Mouse (Mus musculus): ENCODE data around the gene Slc9a1. TPM values are rescaled to one million over a fixed set of nuclear protein-coding genes. Genes with fewer than 3 reads are reported as not detected.

The Slc9a1 gene
- polyA plus RNA-seq, 1 experiment from 2014 or later, result 5.8 TPM

GRCm38 (mm10) chr4:133344112-133344511 is 25.4 kb upstream of the Slc9a1 start:
- no peaks in the 10 kb centered on the region for H3K36me3 ChIP-seq (ENCODE audit: control insufficient read depth, insufficient read depth, low read length)
- no peak overlapping the region for H3K4me3 ChIP-seq (ENCODE audit: low read depth, low read length)
- peak; percentile 59 for DNase-seq (ENCODE audit: low spot score)
- no peaks in the 10 kb centered on the region for H3K4me1 ChIP-seq (replicated peaks; ENCODE audit: control insufficient read depth, insufficient read depth, low read length)
- H3K27me3 ChIP-seq (ENCODE audit: control insufficient read depth, insufficient read depth, low read length), result no peaks in the 10 kb centered on the region
- H3K9ac ChIP-seq (ENCODE audit: low read depth, low read length), result no peak overlapping the region
- H3K4me2 ChIP-seq (replicated peaks; ENCODE audit: low read depth, low read length), result no peak overlapping the region
- no peak for ATAC-seq (ENCODE audit: low FRiP score)
- 8% methylated on average over 4 of the region's 4 CpGs for WGBS
- H3K9me3 ChIP-seq (ENCODE audit: control insufficient read depth, low read length), result no peaks in the 10 kb centered on the region
- H3K27ac ChIP-seq (ENCODE audit: low read depth, low read length), result no peak overlapping the region

GRCm38 (mm10) chr4:133345702-133346101 is 23.8 kb upstream of the Slc9a1 start:
- DNase-seq (ENCODE audit: low spot score) (no peak), ATAC-seq (ENCODE audit: low FRiP score) (no peak)
- Histone ChIP-seq H3K36me3 (ENCODE audit: control insufficient read depth, insufficient read depth, low read length) (no peaks in the 10 kb centered on the region), H3K9ac (ENCODE audit: low read depth, low read length) (no peak overlapping the region), H3K9me3 (ENCODE audit: control insufficient read depth, low read length) (no peaks in the 10 kb centered on the region), H3K27me3 (ENCODE audit: control insufficient read depth, insufficient read depth, low read length) (no peaks in the 10 kb centered on the region), H3K27ac (ENCODE audit: low read depth, low read length) (no peak overlapping the region), H3K4me3 (ENCODE audit: low read depth, low read length) (no peak overlapping the region), H3K4me2 (replicated peaks; ENCODE audit: low read depth, low read length) (no peak overlapping the region), H3K4me1 (replicated peaks; ENCODE audit: control insufficient read depth, insufficient read depth, low read length) (no peaks in the 10 kb centered on the region)
- 89% methylated on average over 6 of the region's 6 CpGs for WGBS

GRCm38 (mm10) chr4:133346577-133346976 is 22.9 kb upstream of the Slc9a1 start:
- 86% methylated on average over 4 of the region's 4 CpGs for WGBS
- no peak overlapping the region for H3K9ac ChIP-seq (ENCODE audit: low read depth, low read length)
- ATAC-seq (ENCODE audit: low FRiP score) (no peak), DNase-seq (ENCODE audit: low spot score) (no peak)
- H3K4me1 ChIP-seq (replicated peaks; ENCODE audit: control insufficient read depth, insufficient read depth, low read length), result no peaks in the 10 kb centered on the region
- no peaks in the 10 kb centered on the region for H3K27me3 ChIP-seq (ENCODE audit: control insufficient read depth, insufficient read depth, low read length)
- H3K4me2 ChIP-seq (replicated peaks; ENCODE audit: low read depth, low read length), result no peak overlapping the region
- H3K27ac ChIP-seq (ENCODE audit: low read depth, low read length), result no peak overlapping the region
- no peaks in the 10 kb centered on the region for H3K36me3 ChIP-seq (ENCODE audit: control insufficient read depth, insufficient read depth, low read length)
- no peaks in the 10 kb centered on the region for H3K9me3 ChIP-seq (ENCODE audit: control insufficient read depth, low read length)
- no peak overlapping the region for H3K4me3 ChIP-seq (ENCODE audit: low read depth, low read length)

GRCm38 (mm10) chr4:133347624-133348023 is 21.9 kb upstream of the Slc9a1 start:
- no peak overlapping the region for H3K9ac ChIP-seq (ENCODE audit: low read depth, low read length)
- ATAC-seq (ENCODE audit: low FRiP score) (no peak), DNase-seq (ENCODE audit: low spot score) (no peak)
- H3K9me3 ChIP-seq (ENCODE audit: control insufficient read depth, low read length), result no peaks in the 10 kb centered on the region
- no peak overlapping the region for H3K4me3 ChIP-seq (ENCODE audit: low read depth, low read length)
- H3K36me3 ChIP-seq (ENCODE audit: control insufficient read depth, insufficient read depth, low read length), result no peaks in the 10 kb centered on the region
- no peaks in the 10 kb centered on the region for H3K4me1 ChIP-seq (replicated peaks; ENCODE audit: control insufficient read depth, insufficient read depth, low read length)
- no peak overlapping the region for H3K4me2 ChIP-seq (replicated peaks; ENCODE audit: low read depth, low read length)
- no peak overlapping the region for H3K27ac ChIP-seq (ENCODE audit: low read depth, low read length)
- 70% methylated on average over 4 of the region's 4 CpGs for WGBS
- H3K27me3 ChIP-seq (ENCODE audit: control insufficient read depth, insufficient read depth, low read length), result no peaks in the 10 kb centered on the region

GRCm38 (mm10) chr4:133348051-133348775 is 21.3 kb upstream of the Slc9a1 start:
- WGBS, result 85% methylated on average over 5 of the region's 5 CpGs
- no peak for ATAC-seq (ENCODE audit: low FRiP score)

GRCm38 (mm10) chr4:133352797-133353196 is 16.7 kb upstream of the Slc9a1 start:
- no peak overlapping the region for H3K4me3 ChIP-seq (ENCODE audit: low read depth, low read length)
- no peaks in the 10 kb centered on the region for H3K9me3 ChIP-seq (ENCODE audit: control insufficient read depth, low read length)
- ATAC-seq (ENCODE audit: low FRiP score), result no peak
- H3K4me2 ChIP-seq (replicated peaks; ENCODE audit: low read depth, low read length), result no peak overlapping the region
- WGBS, result 70% methylated on average over 10 of the region's 10 CpGs
- DNase-seq (ENCODE audit: low spot score), result no peak
- H3K4me1 ChIP-seq (replicated peaks; ENCODE audit: control insufficient read depth, insufficient read depth, low read length), result no peaks in the 10 kb centered on the region
- H3K27ac ChIP-seq (ENCODE audit: low read depth, low read length), result no peak overlapping the region
- H3K27me3 ChIP-seq (ENCODE audit: control insufficient read depth, insufficient read depth, low read length), result no peaks in the 10 kb centered on the region
- H3K36me3 ChIP-seq (ENCODE audit: control insufficient read depth, insufficient read depth, low read length), result no peaks in the 10 kb centered on the region
- no peak overlapping the region for H3K9ac ChIP-seq (ENCODE audit: low read depth, low read length)

More at GRCm38 (mm10) chr4:133348051-133348775, 21.3 kb upstream of the Slc9a1 start:
- Histone ChIP-seq H3K4me1 (replicated peaks; ENCODE audit: control insufficient read depth, insufficient read depth, low read length) (no peaks in the 10 kb centered on the region), H3K9me3 (ENCODE audit: control insufficient read depth, low read length) (no peaks in the 10 kb centered on the region), H3K36me3 (ENCODE audit: control insufficient read depth, insufficient read depth, low read length) (no peaks in the 10 kb centered on the region), H3K27me3 (ENCODE audit: control insufficient read depth, insufficient read depth, low read length) (no peaks in the 10 kb centered on the region), H3K4me2 (replicated peaks; ENCODE audit: low read depth, low read length) (no peak overlapping the region), H3K9ac (ENCODE audit: low read depth, low read length) (no peak overlapping the region), H3K4me3 (ENCODE audit: low read depth, low read length) (no peak overlapping the region), H3K27ac (ENCODE audit: low read depth, low read length) (no peak overlapping the region)
- no peak for DNase-seq (ENCODE audit: low spot score)

GRCm38 (mm10) chr4:133353367-133354365 is 15.8 kb upstream of the Slc9a1 start, which contains the start of gene Wdtc1:
Gene Wdtc1 (minus strand): TSS chr4:133353481.
- WGBS, result 90% methylated on average over 23 of the region's 23 CpGs
- no peaks in the 10 kb centered on the region for H3K27me3 ChIP-seq (ENCODE audit: control insufficient read depth, insufficient read depth, low read length)
- no peak within 1 kb of the TSS for H3K4me2 ChIP-seq (replicated peaks; ENCODE audit: low read depth, low read length)
- no peak for DNase-seq (ENCODE audit: low spot score)
- no peak within 1 kb of the TSS for H3K4me3 ChIP-seq (ENCODE audit: low read depth, low read length)
- no peaks in the 10 kb centered on the region for H3K36me3 ChIP-seq (ENCODE audit: control insufficient read depth, insufficient read depth, low read length)
- ATAC-seq (ENCODE audit: low FRiP score), result no peak
- no peak within 1 kb of the TSS for H3K27ac ChIP-seq (ENCODE audit: low read depth, low read length)
- no peaks in the 10 kb centered on the region for H3K9me3 ChIP-seq (ENCODE audit: control insufficient read depth, low read length)
- H3K9ac ChIP-seq (ENCODE audit: low read depth, low read length), result no peak within 1 kb of the TSS
- H3K4me1 ChIP-seq (replicated peaks; ENCODE audit: control insufficient read depth, insufficient read depth, low read length), result no peaks in the 10 kb centered on the region

GRCm38 (mm10) chr4:133354641-133355040 is 14.9 kb upstream of the Slc9a1 start:
- H3K27ac ChIP-seq (ENCODE audit: low read depth, low read length), result no peak overlapping the region
- WGBS, result 95% methylated on average over 6 of the region's 6 CpGs
- ATAC-seq (ENCODE audit: low FRiP score), result no peak
- H3K9ac ChIP-seq (ENCODE audit: low read depth, low read length), result no peak overlapping the region
- no peaks in the 10 kb centered on the region for H3K4me1 ChIP-seq (replicated peaks; ENCODE audit: control insufficient read depth, insufficient read depth, low read length)
- H3K36me3 ChIP-seq (ENCODE audit: control insufficient read depth, insufficient read depth, low read length), result no peaks in the 10 kb centered on the region
- H3K4me3 ChIP-seq (ENCODE audit: low read depth, low read length), result no peak overlapping the region
- no peaks in the 10 kb centered on the region for H3K9me3 ChIP-seq (ENCODE audit: control insufficient read depth, low read length)
- no peak for DNase-seq (ENCODE audit: low spot score)
- H3K27me3 ChIP-seq (ENCODE audit: control insufficient read depth, insufficient read depth, low read length), result no peaks in the 10 kb centered on the region
- H3K4me2 ChIP-seq (replicated peaks; ENCODE audit: low read depth, low read length), result no peak overlapping the region

Data from hindbrain, embryonic 11.5 days (tissue).